In the genomic region with DNA sequence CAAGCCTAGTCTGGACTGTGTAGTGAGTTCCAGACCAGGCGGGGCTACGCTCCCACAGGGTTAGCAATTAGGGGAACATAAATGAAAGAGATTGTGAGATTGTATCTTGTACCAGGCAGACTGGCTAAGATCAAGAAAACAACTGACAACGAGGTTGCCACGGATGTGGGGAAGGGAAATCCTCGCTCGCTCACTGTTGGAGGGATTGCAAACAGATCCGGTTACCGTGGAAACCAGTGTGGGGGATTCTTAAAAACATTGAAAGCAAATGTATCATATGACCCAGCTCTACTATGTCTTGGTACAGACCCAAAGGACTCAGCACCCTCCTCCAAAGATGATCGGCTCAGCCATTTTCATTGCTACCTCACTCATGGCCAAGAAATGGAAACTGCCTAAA, we compare ENCODE assay signal across 12 mouse cellular contexts. TPM values are rescaled to one million over a fixed set of nuclear protein-coding genes. Genes with fewer than 3 reads are reported as not detected.
A peak's percentile ranks its signal among the peaks of the same experiment; 100 is the strongest.
DNase-seq lines count a peak whose midpoint lies in the region; ATAC-seq and TF ChIP-seq lines count a peak whose summit lies in the region.
"Had no signal": no experiment of that assay in that cellular context is flagged by ENCODE, and none has a peak within 500 bp of the region (broad histone marks: within the 10 kb centered on the region; RNA-seq: fewer than 3 reads in every experiment).

No protein-coding gene starts in this region.

- TF ChIP-seq CTCF in forebrain, postnatal 0 days (IDR thresholded peaks at IDR 0.05; ENCODE audit: low read depth) = no peak
- no peak for TF ChIP-seq CTCF in liver, postnatal 0 days (IDR thresholded peaks at IDR 0.05; ENCODE audit: low read depth)
- TF ChIP-seq CTCF in brain, embryonic 14.5 days (IDR thresholded peaks at IDR 0.05; ENCODE audit: borderline replicate concordance, extremely low read depth, insufficient read depth, insufficient read length) = no peak

- no peak overlapping the region for H3K27ac ChIP-seq in forebrain, postnatal 0 days (ENCODE audit: low read depth, low read length)
- no peak overlapping the region for H3K27ac ChIP-seq in forebrain, embryonic 13.5 days
- H3K27ac ChIP-seq in liver, postnatal 0 days (ENCODE audit: low read depth) = no peak overlapping the region; the same call in 1 of the 2 replicates
- no peak overlapping the region for H3K27ac ChIP-seq in liver, embryonic 11.5 days (ENCODE audit: low read depth, low read length)

- no peak overlapping the region for H3K9ac ChIP-seq in forebrain, postnatal 0 days
- no peak overlapping the region for H3K9ac ChIP-seq in forebrain, embryonic 13.5 days
- H3K9ac ChIP-seq in liver, postnatal 0 days (replicated peaks) = no peak overlapping the region
- no peak overlapping the region for H3K9ac ChIP-seq in liver, embryonic 11.5 days (ENCODE audit: low read depth, low read length)

- H3K4me2 ChIP-seq in forebrain, postnatal 0 days (ENCODE audit: low read depth) = peak overlapping the region; percentile 13; the same call in 1 of the 2 replicates
- no peak overlapping the region for H3K4me2 ChIP-seq in forebrain, embryonic 13.5 days
- H3K4me2 ChIP-seq in liver, postnatal 0 days (ENCODE audit: low read depth, low read length) = 0 out of 2 replicates have a peak overlapping the region, but pooled peaks have one; percentile 14
- H3K4me2 ChIP-seq in liver, embryonic 11.5 days = no peak overlapping the region

- DNase-seq in forebrain, postnatal 0 days = peak; percentile 74
- DNase-seq in liver, postnatal 0 days = no peak
- no peak for DNase-seq in liver, embryonic 11.5 days (ENCODE audit: low spot score)
- peak; percentile 60 for DNase-seq in brain, embryonic 14.5 days (ENCODE audit: low read depth)
- DNase-seq in layer of hippocampus, postnatal 36 days = peak; percentile 18 to 25
- no peak for DNase-seq in spleen, postnatal 36 days (ENCODE audit: low spot score in 2 of 2)
- DNase-seq in kidney, adult 11 months = no peak
- DNase-seq: gastrocnemius, postnatal 36 days had no signal

- WGBS in forebrain, postnatal 0 days = 37% methylated on average over 9 of the region's 9 CpGs
- WGBS in forebrain, embryonic 13.5 days = 52% methylated on average over 9 of the region's 9 CpGs
- 58% methylated on average over 9 of the region's 9 CpGs for WGBS in liver, postnatal 0 days (ENCODE audit: insufficient replicate concordance)
- WGBS in liver, embryonic 11.5 days = 57% methylated on average over 9 of the region's 9 CpGs

- peaks cover 5% of the 10 kb centered on the region; the same call in 1 of the 2 replicates for H3K4me1 ChIP-seq in forebrain, postnatal 0 days (ENCODE audit: insufficient read depth)
- H3K4me1 ChIP-seq in forebrain, embryonic 13.5 days = peaks cover 4% of the 10 kb centered on the region; the same call in 1 of the 2 replicates
- peaks cover 8% of the 10 kb centered on the region for H3K4me1 ChIP-seq in liver, postnatal 0 days (ENCODE audit: insufficient read depth)
- no peaks in the 10 kb centered on the region for H3K4me1 ChIP-seq in liver, embryonic 11.5 days (replicated peaks; ENCODE audit: control insufficient read depth, insufficient read depth, low read length)

- TF ChIP-seq EP300 in liver, postnatal 0 days (IDR thresholded peaks at IDR 0.05; ENCODE audit: low read depth) = no peak

- TF ChIP-seq POLR2A in brain, embryonic 14.5 days (IDR thresholded peaks at IDR 0.05; ENCODE audit: borderline replicate concordance, extremely low read depth, insufficient read depth, insufficient read length, poor library complexity, severe bottlenecking) = no peak

- no peak overlapping the region for H3K4me3 ChIP-seq in forebrain, postnatal 0 days (ENCODE audit: low read depth, low read length)
- H3K4me3 ChIP-seq in forebrain, embryonic 13.5 days = no peak overlapping the region
- no peak overlapping the region for H3K4me3 ChIP-seq in liver, postnatal 0 days (ENCODE audit: low read depth, low read length)
- H3K4me3 ChIP-seq in liver, embryonic 11.5 days (ENCODE audit: low read depth, low read length) = no peak overlapping the region

- peak; percentile 94 for ATAC-seq in forebrain, postnatal 0 days
- ATAC-seq in forebrain, embryonic 13.5 days = no peak; the same call in 1 of the 2 replicates
- ATAC-seq in liver, postnatal 0 days = no peak
- ATAC-seq in liver, embryonic 11.5 days (replicated peaks; ENCODE audit: low FRiP score) = no peak
- ATAC-seq: inflammation-experienced regulatory T-cells, adult 6 months had no signal

- H3K27me3 ChIP-seq in forebrain, postnatal 0 days (ENCODE audit: insufficient read depth, low read length) = no peaks in the 10 kb centered on the region
- no peaks in the 10 kb centered on the region for H3K27me3 ChIP-seq in forebrain, embryonic 13.5 days
- H3K27me3 ChIP-seq in liver, postnatal 0 days (ENCODE audit: insufficient read depth, low read length) = no peaks in the 10 kb centered on the region
- H3K27me3 ChIP-seq in liver, embryonic 11.5 days (replicated peaks; ENCODE audit: control insufficient read depth, insufficient read depth, low read length) = no peaks in the 10 kb centered on the region

- no peaks in the 10 kb centered on the region for H3K9me3 ChIP-seq in forebrain, postnatal 0 days (ENCODE audit: low read length)
- no peaks in the 10 kb centered on the region for H3K9me3 ChIP-seq in forebrain, embryonic 13.5 days (replicated peaks)
- H3K9me3 ChIP-seq in liver, postnatal 0 days (ENCODE audit: low read length) = no peaks in the 10 kb centered on the region
- no peaks in the 10 kb centered on the region for H3K9me3 ChIP-seq in liver, embryonic 11.5 days (ENCODE audit: control insufficient read depth, low read length)

- no peaks in the 10 kb centered on the region for H3K36me3 ChIP-seq in forebrain, postnatal 0 days (ENCODE audit: insufficient read depth)
- no peaks in the 10 kb centered on the region for H3K36me3 ChIP-seq in forebrain, embryonic 13.5 days (ENCODE audit: poor library complexity, severe bottlenecking)
- H3K36me3 ChIP-seq in liver, postnatal 0 days (replicated peaks; ENCODE audit: insufficient read depth, low read length) = no peaks in the 10 kb centered on the region
- no peaks in the 10 kb centered on the region for H3K36me3 ChIP-seq in liver, embryonic 11.5 days (ENCODE audit: control insufficient read depth, insufficient read depth, low read length)

RNA-seq across cellular contexts. Expression of gene Cga, which starts 6.6 kb away (rescaled TPM):
- total RNA-seq in forebrain, postnatal 0 days (2014; rRNA removed) = not detected in 2 replicates
- polyA plus RNA-seq in forebrain, postnatal 0 days (2015; fragmentation: Nextera tagmentation; extraction: Ambion mirVana) = not detected in 2 replicates
- not detected in 2 replicates for polyA plus RNA-seq in forebrain, embryonic 13.5 days (2015; fragmentation: Nextera tagmentation; extraction: Ambion mirVana)
- 2.0 and 2.2 TPM in 2 replicates for polyA plus RNA-seq in liver, postnatal 0 days (2015; fragmentation: Nextera tagmentation; extraction: Ambion mirVana)
- polyA plus RNA-seq in liver, embryonic 11.5 days (2014; fragmentation: Nextera tagmentation; extraction: Ambion mirVana) = 0.29 TPM in 1 of 2 replicates, not detected in the other
- polyA plus RNA-seq in brain, embryonic 14.5 days (2012; rRNA removed) = 0.11 TPM in 1 of 2 replicates, not detected in the other
- total RNA-seq in layer of hippocampus, postnatal 36 days (2021) = not detected
- total RNA-seq: gastrocnemius, postnatal 36 days had no signal
- polyA plus RNA-seq: inflammation-experienced regulatory T-cells, adult 6 months; limb, embryonic 14.5 days; stomach, embryonic 16.5 days had no signal

RNA-seq across cellular contexts. Expression of gene Zfp292, which starts 17.4 kb away (rescaled TPM):
- total RNA-seq in forebrain, postnatal 0 days (2014; rRNA removed) = 37.2 and 46.3 TPM in 2 replicates
- polyA plus RNA-seq in forebrain, postnatal 0 days (2015; fragmentation: Nextera tagmentation; extraction: Ambion mirVana) = 12.0 and 16.7 TPM in 2 replicates
- 34.8 and 37.9 TPM in 2 replicates for polyA plus RNA-seq in forebrain, embryonic 13.5 days (2015; fragmentation: Nextera tagmentation; extraction: Ambion mirVana)
- 3.6 and 4.5 TPM in 2 replicates for polyA plus RNA-seq in liver, postnatal 0 days (2015; fragmentation: Nextera tagmentation; extraction: Ambion mirVana)
- 16.2 and 16.8 TPM in 2 replicates for polyA plus RNA-seq in liver, embryonic 11.5 days (2014; fragmentation: Nextera tagmentation; extraction: Ambion mirVana)
- polyA plus RNA-seq in brain, embryonic 14.5 days (2012; rRNA removed) = 16.2 and 23.1 TPM in 2 replicates
- 10 to 100 TPM; 25.9 to 28.1 TPM for total RNA-seq in layer of hippocampus, postnatal 36 days (2021)

Comparison
In these comparisons a context has a peak if more than half of its experiments do, and no peak if none do; other contexts are left out.
1. H3K4me2 ChIP-seq: peak in forebrain, postnatal 0 days (single experiment) and liver, postnatal 0 days (single experiment); none in forebrain, embryonic 13.5 days (single experiment) and liver, embryonic 11.5 days (single experiment).
2. DNase-seq: peak in forebrain, postnatal 0 days (single experiment), brain, embryonic 14.5 days (single experiment) and layer of hippocampus, postnatal 36 days (2 of 2); none in liver, postnatal 0 days (single experiment), liver, embryonic 11.5 days (single experiment), spleen, postnatal 36 days (0 of 2) and kidney, adult 11 months (single experiment).